Mouse (Mus musculus) G1E (cell line): ENCODE measurements around the gene Tmem251. TPM values are rescaled to one million over a fixed set of nuclear protein-coding genes. Genes with fewer than 3 reads are reported as not detected.

ENCODE experiments used
- ATAC-seq: 2 replicates; pipeline ENCODE4 v1.8.0; 2016; ENCODE audit warnings: mild to moderate bottlenecking; ENCODE audit not compliant: insufficient number of reproducible peaks, poor library complexity, low FRiP score, severe bottlenecking; ENCODE audit errors: extremely low read depth
- DNase-seq: peaks from one replicate; pipeline ENCODE4 v3.0.0; 2012; ENCODE audit warnings: low spot score
- H3K27me3 ChIP-seq: 2 replicates; pipeline ENCODE4 v1.6.1; 2012; ENCODE audit warnings: mild to moderate bottlenecking, low read length, inconsistent platforms; ENCODE audit not compliant: insufficient read depth
- H3K36me3 ChIP-seq: replicated peaks from 2 replicates; pipeline ENCODE3; 2012; ENCODE audit warnings: mild to moderate bottlenecking, inconsistent platforms
- H3K4me1 ChIP-seq: 2 replicates; pipeline ENCODE4 v1.6.1; 2012; ENCODE audit warnings: low read depth, low read length, inconsistent platforms, mixed read lengths; ENCODE audit not compliant: insufficient read depth
- H3K4me3 ChIP-seq: 2 replicates; pipeline ENCODE4 v1.5.1; 2012; ENCODE audit warnings: low read depth, mild to moderate bottlenecking, inconsistent platforms, low read length, moderate library complexity, mixed read lengths
- H3K9me3 ChIP-seq: replicated peaks from 2 replicates; pipeline ENCODE4 v1.6.1; 2012; ENCODE audit warnings: inconsistent platforms
- CTCF ChIP-seq: IDR thresholded peaks from 2 replicates; pipeline ENCODE4 v1.5.1; 2012; ENCODE audit warnings: low read depth, low read length, inconsistent platforms, mixed read lengths
- GATA1 ChIP-seq: IDR thresholded peaks from 2 replicates; pipeline ENCODE4 v1.6.1; 2012; ENCODE audit warnings: borderline replicate concordance, low read length, inconsistent platforms, mixed read lengths
- GATA2 ChIP-seq: IDR thresholded peaks from 2 replicates; pipeline ENCODE4 v1.6.1; 2012; ENCODE audit warnings: low read depth, low read length, inconsistent platforms, borderline replicate concordance
- POLR2AphosphoS5 ChIP-seq: IDR thresholded peaks from 2 replicates; pipeline ENCODE4 v1.6.1; 2012; ENCODE audit warnings: low read depth, low read length, inconsistent platforms; ENCODE audit not compliant: insufficient replicate concordance
- TAL1 ChIP-seq: conservative IDR thresholded peaks from 2 replicates; pipeline ENCODE4 v1.6.1; 2012; ENCODE audit warnings: low read depth, low read length, inconsistent platforms, mixed read lengths
- polyA plus RNA-seq: library from polyadenylated mRNA; stranded (reverse); fragments of >175 nt; gene quantifications from 2 replicates; pipeline ENCODE4 v1.2.3, GENCODE M21; 2012
- total RNA-seq, 2 experiments: library from RNA; stranded (forward) in 1 of 2; stranded (reverse) in 1 of 2; fragments of 200-1000 nt in 1 of 2; fragments of >200 nt in 1 of 2; fragmentation: Nextera tagmentation in 1 of 2; gene quantifications; 2 replicates each; pipeline ENCODE4 v1.2.3; 2014 to 2017

The Tmem251 gene
- total and polyA plus RNA-seq, 3 experiments, result 2.3 to 22.6 (median 5.1) TPM

GRCm38 (mm10) chr12:102761668-102762067, 18.1 kb downstream of the Tmem251 start:
- no peaks in the 10 kb centered on the region for H3K27me3 ChIP-seq
- TF ChIP-seq GATA2, result no peak
- no peak for TF ChIP-seq POLR2AphosphoS5
- TF ChIP-seq GATA1, result no peak
- TF ChIP-seq TAL1, result no peak
- no peak for TF ChIP-seq CTCF
- H3K4me3 ChIP-seq, result no peak overlapping the region
- H3K4me1 ChIP-seq, result peaks cover 27% of the 10 kb centered on the region
- H3K9me3 ChIP-seq, result no peaks in the 10 kb centered on the region
- ATAC-seq (no peak), DNase-seq (no peak)
- peaks cover 58% of the 10 kb centered on the region for H3K36me3 ChIP-seq

DNA sequence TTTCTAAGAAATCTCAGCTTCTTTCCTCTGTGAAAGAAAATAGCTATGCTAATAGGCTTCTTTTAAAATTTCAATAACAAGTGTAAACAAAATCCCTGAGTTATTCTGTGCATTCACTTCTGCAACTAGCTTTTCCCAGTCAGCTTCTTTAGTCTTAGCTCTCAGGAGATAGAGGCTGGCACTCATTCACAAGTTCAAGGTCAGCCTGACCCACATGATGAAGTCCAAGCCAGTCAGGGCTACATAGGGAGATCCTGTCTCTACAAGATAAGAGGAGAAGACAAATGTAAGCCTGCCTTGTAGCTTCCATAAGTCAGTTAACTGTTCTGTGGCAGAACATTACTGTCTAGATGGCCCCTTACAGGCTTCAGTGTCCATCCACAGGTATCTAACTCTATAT, 20.1 kb downstream of the Tmem251 start:
- Histone ChIP-seq H3K9me3 (no peaks in the 10 kb centered on the region), H3K36me3 (peaks cover 77% of the 10 kb centered on the region), H3K27me3 (no peaks in the 10 kb centered on the region), H3K4me3 (no peak overlapping the region), H3K4me1 (peaks cover 24% of the 10 kb centered on the region)
- DNase-seq (no peak), ATAC-seq (no peak)
- TF ChIP-seq POLR2AphosphoS5 (no peak), GATA2 (no peak), CTCF (no peak), TAL1 (no peak), GATA1 (no peak)

DNA sequence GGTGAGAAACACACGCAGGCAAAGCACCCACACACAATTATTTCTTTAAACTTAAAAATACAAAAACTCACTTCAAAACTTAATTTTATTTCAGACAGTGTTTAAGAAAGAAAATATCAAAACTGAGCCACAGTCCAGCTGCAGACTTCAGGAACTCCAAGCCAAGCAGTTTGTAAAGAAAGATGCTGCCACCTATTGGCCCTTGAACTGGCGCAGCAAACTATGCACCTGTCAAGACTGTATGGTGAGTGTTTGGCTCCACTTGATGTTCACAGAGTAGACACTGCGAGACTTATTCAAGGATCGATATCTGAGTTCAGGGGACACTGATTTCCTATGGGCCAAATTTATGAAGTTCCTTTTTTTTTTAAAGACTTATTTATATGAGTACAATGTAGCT, 25.4 kb downstream of the Tmem251 start:
- peaks cover 94% of the 10 kb centered on the region for H3K36me3 ChIP-seq

DNA sequence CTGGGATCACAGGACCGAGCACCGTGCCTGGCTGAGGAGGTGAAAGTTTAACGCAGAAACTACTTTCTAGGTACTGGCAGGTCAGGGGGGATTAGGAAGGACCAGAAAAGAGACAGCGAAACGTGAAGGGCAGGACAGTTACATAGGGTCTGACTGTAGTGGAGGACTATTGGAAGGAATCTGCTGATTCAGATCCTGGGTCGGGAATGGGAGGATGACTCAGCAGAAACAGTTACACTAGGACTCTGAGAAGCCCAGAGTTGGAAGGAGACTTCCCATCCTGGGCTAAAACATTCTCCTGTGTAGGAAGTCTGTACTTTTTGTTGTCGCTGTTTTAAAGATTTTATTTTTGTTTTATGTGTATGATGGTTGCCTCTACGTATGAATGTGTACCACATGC, 28.0 kb downstream of the Tmem251 start:
- H3K9me3 ChIP-seq, result 0 out of 2 replicates have a peak, but pooled peaks cover 2% of the 10 kb centered on the region
- ATAC-seq (no peak), DNase-seq (no peak)
- no peaks in the 10 kb centered on the region for H3K27me3 ChIP-seq
- peaks cover 96% of the 10 kb centered on the region for H3K36me3 ChIP-seq
- peaks cover 10% of the 10 kb centered on the region; the same call in 1 of the 2 replicates for H3K4me1 ChIP-seq
- TF ChIP-seq CTCF (no peak), GATA2 (no peak)
- no peak overlapping the region for H3K4me3 ChIP-seq

More for the DNA sequence above, 25.4 kb downstream of the Tmem251 start:
- Histone ChIP-seq H3K4me3 (no peak overlapping the region), H3K9me3 (0 out of 2 replicates have a peak, but pooled peaks cover 2% of the 10 kb centered on the region), H3K27me3 (no peaks in the 10 kb centered on the region), H3K4me1 (peaks cover 10% of the 10 kb centered on the region; the same call in 1 of the 2 replicates)
- ATAC-seq, result no peak
- TF ChIP-seq POLR2AphosphoS5 (no peak), GATA2 (no peak), CTCF (no peak), GATA1 (no peak), TAL1 (no peak)
- no peak for DNase-seq

DNA sequence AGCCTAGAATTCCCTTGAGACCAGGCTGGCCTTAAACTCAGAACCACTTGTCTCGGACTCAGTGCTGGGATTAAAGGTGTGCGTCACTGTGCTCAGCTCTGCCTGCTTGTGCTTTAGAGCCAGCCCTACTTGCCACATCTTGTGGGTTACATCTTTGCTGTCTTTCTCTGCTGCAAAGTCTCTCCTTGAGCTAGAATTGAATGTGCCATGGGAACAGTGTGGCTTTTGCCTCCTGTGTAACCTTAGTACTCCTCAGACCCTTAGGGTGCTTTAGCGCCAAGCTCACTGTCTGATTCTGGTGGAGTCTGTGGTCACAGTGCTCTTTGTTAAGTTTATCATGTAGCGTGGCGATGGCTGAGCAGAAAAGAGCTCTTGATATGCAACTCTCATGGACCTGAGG, 29.1 kb downstream of the Tmem251 start:
- Histone ChIP-seq H3K4me3 (no peak overlapping the region), H3K36me3 (peaks cover 97% of the 10 kb centered on the region), H3K9me3 (0 out of 2 replicates have a peak, but pooled peaks cover 2% of the 10 kb centered on the region), H3K4me1 (peaks cover 10% of the 10 kb centered on the region; the same call in 1 of the 2 replicates), H3K27me3 (no peaks in the 10 kb centered on the region)
- no peak for DNase-seq
- TF ChIP-seq POLR2AphosphoS5 (no peak), GATA1 (no peak), TAL1 (no peak), CTCF (no peak), GATA2 (no peak)
- no peak for ATAC-seq

DNA sequence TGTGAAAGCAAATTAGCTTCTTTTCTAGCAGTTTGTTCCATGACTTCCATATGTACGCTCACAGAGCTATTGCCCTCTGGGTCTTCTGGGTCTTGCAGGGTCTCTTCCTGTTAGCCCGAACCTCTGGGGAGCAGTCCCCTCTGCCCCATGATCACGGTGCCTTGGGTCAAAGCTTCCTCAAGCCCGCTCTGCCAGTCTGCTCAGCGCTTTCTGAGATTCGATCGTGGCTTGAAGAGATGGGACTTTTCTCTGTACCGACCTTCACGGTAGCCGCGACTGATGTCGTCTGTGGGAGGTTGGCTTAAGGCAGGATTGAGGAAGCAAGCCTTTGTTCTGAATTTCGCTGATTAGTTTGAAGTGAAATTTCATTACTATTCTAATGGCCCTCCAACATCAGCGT, 32.5 kb downstream of the Tmem251 start:
- no peak overlapping the region for H3K4me3 ChIP-seq
- peaks cover 10% of the 10 kb centered on the region; the same call in 1 of the 2 replicates for H3K4me1 ChIP-seq
- ATAC-seq (no peak), DNase-seq (no peak)
- H3K27me3 ChIP-seq, result no peaks in the 10 kb centered on the region
- 0 out of 2 replicates have a peak, but pooled peaks cover 2% of the 10 kb centered on the region for H3K9me3 ChIP-seq
- TF ChIP-seq CTCF (no peak), GATA1 (no peak), POLR2AphosphoS5 (no peak), GATA2 (no peak), TAL1 (no peak)
- H3K36me3 ChIP-seq, result peaks cover 94% of the 10 kb centered on the region

GRCm38 (mm10) chr12:102778151-102778550, 34.6 kb downstream of the Tmem251 start:
- TF ChIP-seq CTCF (no peak), GATA1 (no peak), POLR2AphosphoS5 (no peak), TAL1 (no peak), GATA2 (no peak)
- no peak for DNase-seq
- ATAC-seq, result no peak
- Histone ChIP-seq H3K36me3 (peaks cover 91% of the 10 kb centered on the region), H3K4me1 (peaks cover 4% of the 10 kb centered on the region; the same call in 1 of the 2 replicates), H3K9me3 (no peaks in the 10 kb centered on the region), H3K4me3 (no peak overlapping the region), H3K27me3 (no peaks in the 10 kb centered on the region)
